Mouse (Mus musculus) erythroblast, adult 5-6 weeks (primary cell): ENCODE measurements around the gene Dpt. TPM values are rescaled to one million over a fixed set of nuclear protein-coding genes. Genes with fewer than 3 reads are reported as not detected.

Source experiments
- total RNA-seq, 2 experiments: library from RNA; stranded (forward) in 1 of 2; stranded (reverse) in 1 of 2; fragments of 150-400 nt in 1 of 2; fragments of 200-764, 138-1000 nt in 1 of 2; gene quantifications; 2 replicates each; pipeline versions ENCODE4 v1.2.3 to v1.2.4; 2015 to 2017; ENCODE audit warnings: low replicate concordance in 2 of 2

Dpt gene
- total RNA-seq, 2 experiments from 2014 or later: not detected

Other genes starting within 250 kb of the Dpt start
- 5.2 TPM in 1 of 2 replicates, not detected in the other for gene Xcl1, start 138.9 kb downstream of the Dpt start, total RNA-seq (2015; ENCODE audit: low replicate concordance)
- 0.98 and 2.8 TPM in 2 replicates for gene Xcl1, start 138.9 kb downstream of the Dpt start, total RNA-seq (2017; ENCODE audit: low replicate concordance)